9 mouse cellular contexts compared by ENCODE assay signal in the genomic region with DNA sequence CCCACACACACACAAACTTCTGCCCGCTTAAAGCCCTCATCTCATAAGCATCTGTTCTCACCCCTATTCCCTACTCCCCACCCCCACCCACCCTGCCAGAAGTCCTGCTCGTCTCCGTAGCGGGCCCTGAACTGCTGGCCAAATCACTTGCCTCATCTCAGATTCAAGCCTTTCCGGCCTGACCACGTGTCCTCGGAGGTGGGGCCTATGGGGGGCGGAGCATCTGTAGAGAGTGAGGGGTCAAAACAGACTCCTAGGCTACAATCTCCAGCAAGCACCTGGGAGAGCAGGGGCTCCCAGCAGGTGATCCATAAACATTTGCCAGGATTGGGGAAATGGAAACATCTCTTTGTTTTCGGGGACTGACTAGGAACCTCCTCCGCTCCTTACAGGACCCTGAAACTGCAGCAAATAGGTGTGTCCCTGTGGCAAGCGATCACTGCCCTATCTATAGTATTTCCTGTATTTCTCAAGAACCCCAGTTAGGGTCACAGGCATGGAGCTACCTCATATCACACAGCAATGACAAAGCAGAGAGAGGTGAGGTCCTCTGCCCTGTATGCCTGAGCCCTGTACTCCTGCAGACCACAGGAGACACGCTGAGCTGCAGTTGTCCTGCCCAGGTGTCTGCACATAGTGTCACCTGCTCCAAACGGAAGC. TPM values are rescaled to one million over a fixed set of nuclear protein-coding genes. Genes with fewer than 3 reads are reported as not detected.
DNase-seq lines count a peak whose midpoint lies in the region; ATAC-seq and TF ChIP-seq lines count a peak whose summit lies in the region.
"Had no signal": no experiment of that assay in that cellular context is flagged by ENCODE, and none has a peak within 500 bp of the region (broad histone marks: within the 10 kb centered on the region; RNA-seq: fewer than 3 reads in every experiment).

No protein-coding gene starts in this region.

- H3K36me3 ChIP-seq in liver, embryonic 14.5 days (replicated peaks; ENCODE audit: control insufficient read depth, insufficient read depth, low read depth): no peaks in the 10 kb centered on the region
- no peaks in the 10 kb centered on the region for H3K36me3 ChIP-seq in neural tube, embryonic 13.5 days

- H3K27ac ChIP-seq in liver, embryonic 14.5 days: no peak overlapping the region
- peak overlapping the region; percentile 90 for H3K27ac ChIP-seq in neural tube, embryonic 13.5 days (replicated peaks)

- peak; percentile 30 for DNase-seq in adrenal gland, postnatal 36 days
- DNase-seq in adrenal gland, adult (ENCODE audit: inconsistent age in 2 of 2, low spot score in 1 of 2): no peak
- DNase-seq in urinary bladder, postnatal 36 days (ENCODE audit: low spot score in 2 of 2): peak; percentile 6 to 21
- no peak for DNase-seq in urinary bladder, postnatal 4 days (ENCODE audit: low spot score in 2 of 2)
- no peak for DNase-seq in liver, embryonic 14.5 days (ENCODE audit: low read depth in 3 of 3, low spot score in 3 of 3)
- no peak for DNase-seq in thymus, postnatal 14 days

- 9% methylated on average over 13 of the region's 13 CpGs for WGBS in liver, embryonic 14.5 days (ENCODE audit: insufficient replicate concordance)
- WGBS in neural tube, embryonic 13.5 days: 14% methylated on average over 13 of the region's 13 CpGs

- H3K9me3 ChIP-seq in liver, embryonic 14.5 days (ENCODE audit: control insufficient read depth, low read length): no peaks in the 10 kb centered on the region
- no peaks in the 10 kb centered on the region for H3K9me3 ChIP-seq in neural tube, embryonic 13.5 days

- H3K4me1 ChIP-seq in liver, embryonic 14.5 days (replicated peaks; ENCODE audit: control insufficient read depth in 2 of 2, insufficient read depth in 2 of 2, low read length in 1 of 2): peaks cover 0 to 5% of the 10 kb centered on the region in 2 experiments; a peak in 2 of 4 replicates
- H3K4me1 ChIP-seq in neural tube, embryonic 13.5 days (replicated peaks): peaks cover 66% of the 10 kb centered on the region

- TF ChIP-seq CTCF in liver, embryonic 14.5 days (IDR thresholded peaks at IDR 0.05; ENCODE audit: low read depth): no peak

- no peaks in the 10 kb centered on the region for H3K27me3 ChIP-seq in liver, embryonic 14.5 days (ENCODE audit: control insufficient read depth, insufficient read depth, low read length)
- no peaks in the 10 kb centered on the region for H3K27me3 ChIP-seq in neural tube, embryonic 13.5 days

- peak overlapping the region; percentile 18; the same call in 1 of the 2 replicates for H3K4me2 ChIP-seq in liver, embryonic 14.5 days (ENCODE audit: low read depth)
- 0 out of 2 replicates have a peak overlapping the region, but pooled peaks have one; percentile 37 for H3K4me2 ChIP-seq in neural tube, embryonic 13.5 days

- no peak for TF ChIP-seq EP300 in liver, embryonic 14.5 days (IDR thresholded peaks at IDR 0.05; ENCODE audit: low read depth)

- no peak overlapping the region for H3K9ac ChIP-seq in liver, embryonic 14.5 days (replicated peaks)
- no peak overlapping the region for H3K9ac ChIP-seq in neural tube, embryonic 13.5 days

- H3K4me3 ChIP-seq in liver, embryonic 14.5 days (ENCODE audit: insufficient read depth in 1 of 2, low read depth in 2 of 2, low read length in 2 of 2): no peak overlapping the region
- H3K4me3 ChIP-seq in neural tube, embryonic 13.5 days: no peak overlapping the region
- H3K4me3 ChIP-seq: myocyte had no signal

- peak; percentile 26; the same call in 1 of the 2 replicates for ATAC-seq in liver, embryonic 14.5 days (ENCODE audit: insufficient read depth)
- no peak; the same call in 1 of the 2 replicates for ATAC-seq in neural tube, embryonic 13.5 days (ENCODE audit: low read depth)
- ATAC-seq in CD4-positive, CD25-positive, alpha-beta regulatory T cell, adult 4 months: no peak

RNA-seq across cellular contexts. Expression of gene Prex1, which starts 29.6 kb away (rescaled TPM):
- total RNA-seq in adrenal gland, postnatal 36 days (2021): 10 to 100 TPM; 13.5 to 18.8 TPM
- polyA plus RNA-seq in liver, embryonic 14.5 days (2012; rRNA removed): 10.0 and 11.2 TPM in 2 replicates
- 9.2 and 11.1 TPM in 2 replicates for polyA plus RNA-seq in liver, embryonic 14.5 days (2014; fragmentation: Nextera tagmentation; extraction: Ambion mirVana)
- 28.5 and 29.3 TPM in 2 replicates for polyA plus RNA-seq in neural tube, embryonic 13.5 days (2015; fragmentation: Nextera tagmentation; extraction: Ambion mirVana)
- polyA plus RNA-seq in CD4-positive, CD25-positive, alpha-beta regulatory T cell, adult 4 months (2017; shearing (Covaris generic)): 10 to 100 TPM; 25.0 to 25.2 TPM

Comparison
In these comparisons a context has a peak if more than half of its experiments do, and no peak if none do; other contexts are left out.
1. DNase-seq: peak in adrenal gland, postnatal 36 days (2 of 2) and urinary bladder, postnatal 36 days (2 of 2); none in adrenal gland, adult (0 of 2), urinary bladder, postnatal 4 days (0 of 2), liver, embryonic 14.5 days (0 of 3) and thymus, postnatal 14 days (single experiment).